Mouse (Mus musculus) T-cell, adult 2 months (primary cell): ENCODE data around the gene Plcd1.

Experiments used
- DNase-seq: peaks from one replicate; pipeline ENCODE4 v3.0.0; 2022; ENCODE audit warnings: low spot score

Gene Plcd1

DNA sequence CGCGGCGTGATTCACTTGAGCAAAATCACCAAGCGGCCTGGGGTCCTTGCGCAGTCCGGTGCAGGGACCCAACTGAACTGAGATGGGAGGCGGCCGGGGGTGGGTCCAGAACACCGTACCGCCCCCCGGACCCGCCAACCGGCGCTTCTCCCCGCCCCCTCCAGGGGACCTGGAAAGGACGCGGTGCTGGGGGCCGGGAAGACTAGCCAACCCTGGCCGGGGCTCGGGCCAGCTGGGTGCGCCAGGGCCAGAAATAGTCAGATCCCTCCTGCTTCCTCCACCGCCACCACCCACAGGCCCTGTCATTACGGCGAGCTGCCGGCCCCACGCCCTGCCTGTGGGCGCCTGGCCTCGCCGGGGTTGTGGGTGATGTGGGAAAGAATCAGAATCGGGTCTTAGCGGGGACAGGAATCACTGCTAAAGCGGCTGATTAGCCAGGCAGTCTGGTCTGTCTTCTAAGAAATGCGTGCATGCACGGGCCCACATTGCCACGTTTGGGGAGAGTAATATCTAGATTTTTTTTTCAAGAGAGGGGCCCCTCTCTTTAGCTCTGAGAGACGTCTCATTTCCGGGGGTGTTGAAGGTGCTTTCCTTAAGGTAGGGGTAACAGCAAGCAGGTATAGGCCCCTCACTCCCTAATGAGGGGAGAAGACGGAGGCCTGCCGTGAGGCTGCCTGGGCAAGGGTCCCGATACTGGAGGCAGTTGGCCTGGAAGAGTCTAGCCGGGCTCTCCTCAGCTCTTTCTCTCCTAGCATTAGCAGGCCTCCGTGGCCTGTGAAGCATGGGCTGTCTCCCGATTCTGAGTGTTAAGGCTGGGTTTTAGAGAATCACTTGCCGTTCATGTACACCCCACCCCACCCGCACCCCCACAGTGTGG is at the start of gene Plcd1:
Gene Plcd1, minus strand, starts transcription at position 84 of the 877 bp plus-strand sequence.
- no peak for DNase-seq

DNA sequence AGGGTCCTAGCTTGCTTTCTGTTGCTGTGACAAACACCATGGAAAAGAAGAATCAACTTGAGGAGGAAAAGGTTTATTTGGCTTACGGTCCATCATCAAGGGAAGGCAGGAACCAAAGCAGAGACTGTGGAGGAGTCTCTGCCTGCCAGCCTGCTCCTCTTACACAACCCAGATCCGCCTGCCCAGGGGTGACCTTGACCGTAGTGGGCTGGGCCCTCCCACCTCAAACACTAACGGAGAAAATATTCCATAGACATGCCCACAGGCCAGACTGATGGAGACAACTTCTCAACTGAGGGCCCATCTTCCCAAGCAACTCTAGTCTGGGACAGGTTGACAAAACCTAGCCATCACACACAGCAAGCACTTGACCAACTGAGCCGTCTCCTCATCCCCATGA is 48.8 kb upstream of the Plcd1 start:
- DNase-seq = no peak

DNA sequence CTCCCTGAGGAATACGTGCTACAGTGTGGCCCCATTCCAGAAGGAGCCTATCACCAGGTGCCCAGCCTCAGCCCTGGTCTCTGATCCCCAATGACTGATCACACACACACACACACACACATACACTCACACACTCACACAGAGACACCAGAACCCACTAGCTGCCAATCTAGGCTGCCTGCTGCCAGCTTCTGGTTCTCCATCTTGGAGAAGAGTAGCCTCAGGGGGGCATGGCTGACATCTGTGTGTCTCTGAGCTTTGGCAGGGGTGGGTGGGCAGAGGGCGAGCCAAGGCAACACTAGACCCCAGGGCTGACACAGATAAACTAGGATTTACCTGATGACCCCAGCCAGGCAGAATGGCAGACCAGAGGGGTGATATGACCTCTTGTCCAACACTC is 45.5 kb upstream of the Plcd1 start:
- DNase-seq = no peak

DNA sequence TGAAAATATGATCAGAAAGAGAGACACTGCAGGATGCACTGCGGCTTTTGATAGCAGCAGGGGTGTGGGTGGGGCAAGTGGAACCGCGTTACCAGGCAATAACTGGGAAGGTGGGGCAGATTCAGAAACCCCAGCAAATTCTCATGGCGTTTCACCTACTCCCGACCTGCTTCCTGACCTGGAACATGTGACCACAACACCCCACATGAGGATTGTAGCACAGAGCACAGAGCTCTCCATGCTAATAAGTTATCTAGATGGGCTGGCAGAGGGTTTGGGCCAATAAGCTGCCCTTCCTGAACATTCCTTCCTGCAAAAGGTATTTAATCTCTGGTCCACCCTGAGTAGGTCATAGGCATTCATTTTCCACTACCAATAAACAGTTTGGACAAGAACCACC is 37.4 kb upstream of the Plcd1 start:
- DNase-seq = no peak

DNA sequence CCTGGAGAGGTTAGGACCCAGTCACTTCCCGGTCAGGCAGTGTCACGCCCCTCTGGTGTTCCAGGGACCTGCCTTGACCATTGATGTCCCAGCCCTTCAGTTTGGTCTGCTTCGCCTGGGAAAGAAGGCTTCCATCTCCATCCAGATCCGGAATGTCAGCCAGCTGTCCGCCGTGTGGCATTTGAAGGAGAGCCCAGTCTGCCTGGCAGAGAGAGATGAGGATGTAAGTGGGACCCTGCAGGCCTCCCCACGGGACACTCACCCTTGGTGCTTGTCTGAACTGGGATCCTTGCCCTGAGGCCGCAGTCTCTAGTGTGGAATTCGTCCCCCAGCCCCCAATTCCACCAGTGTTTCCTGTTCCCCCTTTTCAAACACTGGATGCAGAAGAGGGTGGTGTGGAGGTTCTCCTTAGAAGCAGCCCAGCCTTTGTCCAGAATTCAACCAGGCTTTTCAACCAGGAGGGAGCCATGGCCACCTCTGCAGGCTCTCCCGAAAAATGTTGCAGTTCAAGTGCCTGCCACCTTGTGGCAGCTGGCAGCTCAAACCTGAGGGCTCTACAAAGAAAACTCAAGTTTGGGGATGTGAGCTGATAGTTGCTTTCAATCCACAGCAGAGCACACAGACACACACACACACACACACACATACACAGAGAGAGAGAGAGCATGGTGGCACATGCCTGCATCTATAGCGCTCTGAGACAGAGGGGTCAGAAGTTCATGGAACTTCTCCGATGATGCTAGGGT is 35.3 kb upstream of the Plcd1 start:
- no peak for DNase-seq

DNA sequence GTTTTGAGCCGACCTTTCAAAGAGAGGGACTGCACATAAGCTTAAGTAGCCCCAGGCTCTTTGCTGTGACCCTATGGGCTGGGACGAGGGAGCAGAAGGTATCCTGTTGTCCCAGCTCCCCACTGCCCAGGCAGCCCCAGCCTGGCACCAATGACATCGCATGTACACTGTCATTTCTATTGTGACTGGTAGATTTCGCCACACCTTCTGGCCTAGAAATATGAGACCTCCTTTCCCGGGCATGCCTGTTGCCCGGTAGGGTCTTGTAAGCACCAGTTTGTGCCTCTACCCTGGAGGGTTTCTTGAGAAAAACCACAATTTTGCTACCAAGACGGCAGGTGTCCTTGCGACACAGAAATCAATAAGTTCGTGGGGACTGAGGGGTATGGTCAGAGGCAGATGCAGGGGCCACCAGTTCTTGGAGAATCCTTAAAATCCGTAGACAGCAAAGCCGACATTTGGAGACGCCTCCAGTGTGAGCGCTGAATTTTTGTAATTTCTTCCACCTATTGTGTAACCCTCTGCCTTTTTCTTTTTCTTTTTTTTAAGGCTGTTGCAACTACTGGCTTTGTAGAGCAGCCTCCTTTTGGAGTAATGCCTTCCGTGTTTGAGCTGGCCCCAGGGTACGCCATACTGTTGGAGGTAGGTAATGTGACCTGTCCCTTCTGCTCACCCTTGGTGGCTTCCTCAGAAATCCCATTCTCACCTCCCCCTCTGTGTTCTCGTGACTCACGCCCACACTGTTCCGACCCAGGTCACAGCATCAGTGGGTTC is 29.5 kb upstream of the Plcd1 start:
- DNase-seq = no peak

DNA sequence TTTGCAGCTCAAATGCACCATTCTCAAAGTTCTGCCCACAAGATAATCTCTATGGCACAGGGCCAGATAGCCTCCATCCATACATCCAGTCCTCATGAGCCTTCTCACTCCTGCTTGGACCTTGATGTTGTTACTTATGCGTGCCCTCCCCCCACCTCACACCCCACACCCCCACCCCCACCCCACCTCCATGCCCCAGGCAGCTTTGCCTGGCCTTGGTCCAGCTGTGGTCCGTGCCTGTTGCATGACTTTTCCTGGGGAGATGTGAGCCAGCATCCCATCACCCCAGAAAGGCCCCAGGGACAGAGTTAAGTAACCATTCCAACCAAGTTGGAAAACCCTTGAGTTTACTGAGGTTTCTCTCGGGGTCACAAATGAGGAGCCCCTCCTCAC is 26.9 kb upstream of the Plcd1 start:
- DNase-seq = no peak

DNA sequence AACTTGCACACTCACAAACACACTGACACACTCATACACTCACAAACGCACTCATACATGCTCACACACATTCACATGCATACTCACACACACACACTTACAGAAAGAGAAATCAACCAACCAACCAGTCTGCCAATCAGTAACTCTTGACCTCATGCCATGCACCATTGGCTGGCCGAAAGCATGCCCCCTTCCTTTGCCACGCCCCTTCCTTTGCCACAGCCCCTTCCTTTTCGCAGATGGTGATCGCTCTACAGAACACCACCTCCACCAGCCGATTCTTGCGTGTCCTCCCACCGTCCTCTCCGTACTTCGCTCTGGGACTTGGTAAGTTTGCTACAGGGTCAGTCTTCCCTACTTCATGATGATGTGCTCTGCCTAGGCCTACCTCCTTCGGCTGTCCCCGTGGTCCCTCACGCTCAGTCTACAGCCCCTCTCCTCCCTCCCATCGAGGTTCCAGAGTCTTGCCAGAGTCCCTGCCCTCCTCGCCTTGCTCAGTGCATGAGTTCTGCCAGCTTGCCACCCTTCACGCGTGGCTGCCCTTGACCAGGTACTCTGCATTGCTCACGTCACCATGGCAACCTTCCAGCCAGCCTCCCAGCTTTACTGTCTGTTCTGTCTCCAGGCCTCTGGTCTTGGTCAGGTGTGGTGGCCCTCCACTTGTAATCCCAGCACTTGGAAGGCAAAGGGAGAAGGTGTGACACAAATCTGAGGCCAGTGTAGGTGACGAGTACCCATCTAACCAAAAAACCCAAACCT is 26.3 kb upstream of the Plcd1 start:
- DNase-seq = no peak

DNA sequence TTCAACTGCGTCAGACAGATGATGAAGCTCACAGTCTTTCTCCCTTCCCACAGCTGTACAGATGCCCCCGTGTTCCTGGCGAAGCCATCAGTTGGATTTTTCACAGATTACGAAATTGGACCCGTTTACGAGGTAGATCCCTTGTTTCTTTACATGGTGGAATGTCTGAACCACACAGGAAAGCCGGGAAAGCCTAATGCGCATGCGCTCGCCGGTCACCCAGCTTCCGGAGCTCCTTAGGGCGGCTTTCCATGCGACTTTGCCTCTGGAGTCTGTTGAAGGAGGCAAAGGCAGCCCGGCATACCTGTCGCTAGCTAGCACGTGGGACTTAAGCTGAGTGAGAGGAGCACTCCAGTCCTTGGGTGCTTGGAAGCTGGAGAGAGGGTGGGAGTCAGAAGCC is 21.6 kb upstream of the Plcd1 start:
- DNase-seq = no peak

DNA sequence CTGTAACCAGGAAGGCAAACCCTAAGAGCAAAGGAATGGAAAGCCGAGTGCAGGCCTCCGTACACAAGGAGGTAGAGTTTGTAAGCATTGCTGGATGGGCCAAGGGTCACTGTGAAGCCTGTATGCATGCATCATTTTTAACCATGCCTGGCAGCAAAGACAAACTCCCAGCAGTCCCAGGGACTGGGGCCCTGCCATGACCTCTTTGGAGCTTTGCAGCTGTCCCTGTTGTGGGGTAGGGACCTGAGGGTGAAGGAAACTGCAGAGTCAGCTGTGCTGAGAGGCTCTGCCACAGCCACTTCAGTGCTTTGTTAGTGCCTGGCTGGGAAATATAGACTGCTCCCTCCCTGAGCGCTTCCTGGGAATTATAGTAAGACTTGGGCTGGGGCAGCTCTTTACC is 17.3 kb upstream of the Plcd1 start:
- no peak for DNase-seq

DNA sequence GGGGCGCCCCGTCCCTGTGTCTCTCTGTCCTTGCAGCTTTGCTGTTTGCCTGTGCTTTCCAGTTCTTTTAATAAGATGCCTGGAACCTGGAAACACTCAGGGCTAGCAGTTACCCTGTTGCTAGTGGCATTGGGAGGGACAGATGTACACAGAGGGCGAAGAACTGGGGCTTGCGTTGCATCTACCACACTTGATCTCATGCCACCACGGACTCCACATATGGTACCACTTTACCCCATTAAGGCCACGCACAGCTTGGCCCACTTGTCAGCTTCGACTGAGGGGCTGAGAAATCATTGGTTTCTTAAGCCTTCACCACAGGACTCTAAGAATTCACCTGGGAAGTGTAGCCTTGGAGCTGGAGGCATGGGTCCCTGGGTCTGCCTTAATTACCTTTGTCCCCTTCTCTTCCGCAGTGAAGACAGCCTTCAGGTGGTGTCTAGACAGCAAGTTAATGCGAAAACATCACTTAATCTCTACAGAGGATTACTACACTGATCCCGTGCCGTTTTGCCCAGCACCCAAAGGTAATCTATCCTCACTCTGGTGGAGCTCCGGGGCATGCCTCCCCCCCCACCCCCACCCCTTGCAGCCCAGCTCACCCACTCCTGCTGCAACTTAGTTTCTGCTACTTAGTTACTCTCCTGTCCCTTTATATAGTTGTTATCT is 16.5 kb upstream of the Plcd1 start:
- no peak for DNase-seq

DNA sequence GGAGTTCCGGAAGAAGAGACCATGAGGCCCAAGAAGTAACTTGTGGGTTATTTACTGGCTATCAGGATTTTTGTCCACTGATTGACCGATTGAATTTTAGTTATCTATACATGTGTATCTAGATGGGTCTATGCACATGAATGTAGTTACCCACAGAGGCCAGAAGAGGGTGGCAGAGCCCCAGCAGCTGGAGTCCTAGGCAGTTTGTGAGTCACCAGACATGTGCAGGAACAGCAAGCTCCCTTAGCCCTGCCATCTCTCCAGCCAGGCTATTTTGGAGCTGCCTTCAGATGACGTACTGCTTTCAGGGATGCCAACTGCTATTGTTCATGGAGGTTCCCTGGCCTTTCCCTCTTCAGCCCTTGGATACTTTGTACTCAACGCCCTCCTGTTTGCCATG is 14.3 kb upstream of the Plcd1 start:
- DNase-seq = no peak

DNA sequence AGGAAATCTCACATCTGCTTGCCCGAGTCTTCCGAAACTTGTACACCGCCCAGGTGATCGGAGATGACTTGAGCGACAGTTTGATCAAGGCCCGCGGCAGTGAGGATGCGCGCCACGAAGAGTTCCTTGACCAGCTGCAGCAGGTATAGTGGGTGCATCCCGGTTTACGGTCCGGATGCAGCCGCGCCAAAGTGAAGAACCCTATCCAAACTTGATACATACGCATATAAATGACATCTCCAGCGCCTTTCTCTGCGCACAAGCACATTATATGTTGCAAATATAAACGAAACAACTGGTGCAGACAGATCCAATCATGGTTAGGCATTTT is 9.4 kb upstream of the Plcd1 start:
- no peak for DNase-seq

DNA sequence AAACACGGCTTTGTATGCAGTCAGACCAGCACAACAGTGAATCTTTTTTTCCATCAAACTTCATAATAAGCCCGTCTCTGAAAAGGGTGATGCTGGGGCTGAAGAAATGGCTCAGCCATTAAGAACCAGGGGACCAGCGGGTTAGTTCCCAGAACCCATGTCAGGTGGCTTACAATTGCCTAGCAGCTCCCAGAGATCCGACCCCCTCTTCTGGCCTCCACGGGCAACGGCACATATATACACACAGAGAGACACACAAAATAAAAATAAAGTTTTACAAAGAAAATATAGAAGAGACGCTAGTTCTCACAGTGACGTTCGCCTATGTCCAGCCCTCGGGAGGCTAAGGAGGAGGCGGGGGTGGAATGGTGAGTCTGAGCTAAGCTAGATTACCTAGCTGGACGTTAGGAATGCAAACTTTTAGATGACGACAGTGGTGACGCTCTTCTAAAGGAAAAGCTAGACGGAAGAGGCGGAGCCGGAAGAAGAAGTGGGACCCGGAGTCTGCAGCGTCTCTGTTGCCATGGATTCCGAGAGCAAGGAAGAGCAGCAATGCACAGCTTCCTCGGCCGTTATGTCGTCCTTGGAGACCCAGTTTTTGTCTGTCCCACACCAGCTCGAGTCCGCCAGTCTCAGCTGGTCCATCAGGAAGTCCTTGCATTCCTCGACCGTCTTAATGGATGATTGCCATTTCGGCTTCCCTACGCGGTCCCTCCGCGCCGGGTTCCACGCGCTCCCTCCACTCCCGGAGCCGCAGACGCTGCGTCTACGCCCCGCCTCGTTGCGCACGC is 8.9 kb upstream of the Plcd1 start, which contains the start of gene Dlec1:
Gene Dlec1, plus strand, starts transcription at position 487 of the 791 bp plus-strand sequence.
- DNase-seq = peak; percentile 59

DNA sequence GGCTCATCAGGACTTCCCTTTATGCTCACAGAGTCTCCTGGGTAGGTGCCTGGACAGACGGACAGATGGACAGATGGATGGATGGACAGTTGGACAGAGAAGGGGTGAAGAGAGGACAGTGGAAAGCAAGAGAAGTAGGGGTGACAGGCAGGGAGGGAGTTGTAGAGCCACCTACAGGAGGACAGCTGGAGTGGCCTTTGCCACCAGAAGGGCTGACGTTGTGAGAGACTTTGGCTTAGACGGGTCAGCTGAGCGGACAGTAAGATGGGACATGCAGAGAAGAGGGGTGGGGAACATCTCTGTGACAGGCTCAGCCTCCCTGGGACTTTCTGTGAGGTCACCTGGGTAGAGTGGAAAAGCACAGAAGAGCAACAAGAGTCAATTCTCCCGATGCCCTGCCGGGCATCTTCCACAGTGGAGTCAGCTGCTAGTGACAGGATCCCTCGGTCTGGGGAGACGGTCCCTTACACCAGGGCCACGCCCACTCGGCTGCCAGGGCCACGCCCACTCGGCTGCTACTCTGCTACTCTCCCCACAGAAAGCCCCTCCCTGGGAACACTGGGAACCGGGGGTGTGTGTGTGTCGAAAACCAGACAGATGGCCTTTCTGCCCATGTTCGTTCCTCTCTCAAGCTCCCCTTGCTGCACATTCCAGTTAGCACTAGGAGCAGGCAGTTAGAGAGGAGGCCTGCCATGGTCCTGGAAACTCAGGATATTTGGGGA is 7.0 kb upstream of the Plcd1 start:
- DNase-seq = no peak

DNA sequence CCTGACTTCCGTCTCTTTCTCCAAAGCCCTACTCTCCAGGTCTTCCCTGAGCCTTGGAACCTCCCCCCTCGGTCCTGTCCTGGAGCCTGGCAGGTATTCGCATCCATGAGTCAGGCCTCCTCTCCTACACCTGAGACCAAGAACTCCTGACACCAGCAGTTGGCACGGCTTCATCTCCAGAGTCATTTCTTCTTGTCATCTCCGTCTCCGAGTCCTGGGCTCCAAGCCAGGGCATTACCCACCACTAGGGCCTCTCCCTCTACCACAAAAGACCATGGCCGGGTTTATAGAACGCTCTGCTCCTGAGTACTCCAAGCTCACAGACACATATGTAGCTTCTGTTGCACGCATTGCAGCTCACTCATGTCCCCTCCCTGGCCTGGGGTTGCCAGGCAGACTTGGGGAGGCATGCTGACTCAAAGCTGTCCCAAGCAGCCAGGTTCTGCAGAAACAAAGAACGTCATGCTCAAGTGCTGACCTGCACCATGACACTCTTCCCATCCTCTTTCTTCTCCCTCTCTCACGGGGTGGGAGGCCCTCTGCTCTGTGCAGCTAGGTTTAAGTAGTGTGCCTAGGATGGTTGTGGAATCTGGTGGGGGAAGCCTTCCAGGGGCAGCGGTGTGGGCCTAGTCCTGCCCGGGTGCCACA is 1.3 kb upstream of the Plcd1 start:
- DNase-seq = no peak

DNA sequence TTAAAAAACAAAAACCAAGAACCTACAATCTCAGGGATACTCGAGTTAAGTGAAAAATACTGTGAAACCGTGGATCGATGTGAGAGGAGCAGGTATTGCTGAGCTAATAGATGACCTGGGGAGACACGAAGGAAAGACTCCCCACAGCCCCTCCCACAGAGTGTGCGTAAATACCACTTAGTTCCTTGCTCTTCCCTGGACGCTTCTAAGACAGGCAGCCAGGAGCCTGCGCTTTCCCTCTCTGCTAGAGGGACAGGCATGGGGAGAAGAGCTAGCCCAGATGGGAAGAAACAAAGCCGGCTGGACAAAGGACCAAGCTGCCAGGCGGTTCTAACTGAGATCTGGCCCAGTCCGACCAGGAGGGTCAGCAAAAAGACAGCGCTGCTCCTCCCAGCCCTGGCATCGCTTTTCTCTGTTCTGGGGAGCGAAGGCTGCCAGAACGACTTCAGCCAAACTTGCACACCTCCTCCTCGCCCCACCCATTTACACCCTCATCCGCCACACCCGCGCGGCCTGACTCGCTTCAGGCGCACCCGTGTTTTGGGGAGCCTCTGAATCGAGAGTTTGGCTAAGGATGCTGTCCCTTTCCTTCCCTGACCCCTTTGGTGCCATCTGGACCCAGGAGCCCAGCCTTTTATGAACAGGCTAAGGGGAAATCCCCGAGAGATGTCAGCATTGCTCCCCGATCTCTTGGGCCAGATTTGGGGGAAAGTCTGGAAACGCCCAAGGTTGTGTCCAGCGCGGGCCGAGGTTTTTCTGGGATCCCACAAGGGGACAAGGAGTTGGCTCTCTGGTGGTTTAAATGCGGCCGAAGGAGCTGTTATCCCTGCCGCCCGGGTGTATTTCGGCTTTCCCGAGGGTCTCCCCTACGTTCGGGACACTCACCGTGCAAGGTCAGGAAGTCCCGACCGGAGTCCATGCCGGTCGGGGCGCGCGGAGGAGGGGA is 556 bp downstream of the Plcd1 start:
- DNase-seq = no peak

DNA sequence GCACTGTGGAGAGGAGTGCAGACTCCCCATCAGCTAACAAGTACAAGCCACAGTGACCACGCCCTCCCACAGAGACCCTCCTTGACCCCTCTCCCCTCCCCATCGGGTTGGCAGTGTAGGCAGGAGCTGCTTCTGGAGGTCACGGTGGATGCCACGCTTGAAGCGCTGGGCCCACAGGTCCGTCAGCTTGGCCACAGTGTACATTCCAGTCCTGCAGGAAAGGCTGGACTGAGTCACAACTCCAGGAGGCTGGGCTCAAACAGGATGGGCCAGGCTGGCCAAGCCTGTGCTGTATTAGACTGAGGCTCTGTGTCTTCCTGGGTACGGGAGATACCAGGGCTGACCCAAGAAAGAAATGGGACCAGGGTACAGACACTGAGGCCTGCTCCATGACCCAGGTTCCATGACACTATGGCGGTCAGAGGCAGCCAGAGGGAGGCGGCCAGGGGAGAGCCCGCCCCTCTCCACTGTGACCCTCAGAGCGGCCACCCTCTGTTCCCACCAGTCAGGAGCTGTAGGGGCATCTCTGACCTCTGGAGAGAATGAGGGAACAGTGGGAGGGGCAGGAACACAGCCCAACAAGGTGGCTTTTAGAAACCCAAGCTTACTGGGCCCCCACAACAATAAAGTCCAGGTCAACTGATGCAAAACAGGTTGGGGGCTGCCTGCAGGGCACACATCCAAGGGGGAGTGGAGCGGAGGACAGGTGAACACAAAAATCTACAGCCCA is 1.6 kb downstream of the Plcd1 start:
- DNase-seq = no peak
